Mouse (Mus musculus) embryonic facial prominence, embryonic 11.5 days (tissue): Measurements from ENCODE around the gene Rack1. TPM values are rescaled to one million over a fixed set of nuclear protein-coding genes. Genes with fewer than 3 reads are reported as not detected.

Experiments used
- ATAC-seq: fragments of 200-750 bp; cut with Nextera tagmentation; replicated peaks from 2 replicates; pipeline ENCODE4 v1.8.0; 2017; ENCODE audit warnings: low read depth; ENCODE audit not compliant: insufficient number of reproducible peaks, low FRiP score, low TSS enrichment
- DNase-seq: peaks from one replicate; pipeline ENCODE4 v3.0.0-alpha.2; 2015; ENCODE audit warnings: low spot score
- H3K27ac ChIP-seq: fragments of 300-500 bp; sonication (generic); replicated peaks from 2 replicates; pipeline ENCODE4 v1.5.1; 2014; ENCODE audit warnings: mild to moderate bottlenecking, low read depth, low read length, control low read depth
- H3K27me3 ChIP-seq: fragments of 300-500 bp; sonication (generic); 2 replicates; pipeline ENCODE4 v1.6.1; 2014; ENCODE audit warnings: mild to moderate bottlenecking, low read length, moderate library complexity, mixed read lengths; ENCODE audit not compliant: control insufficient read depth, insufficient read depth
- H3K36me3 ChIP-seq: fragments of 300-500 bp; sonication (generic); replicated peaks from 2 replicates; pipeline ENCODE4 v1.6.1; 2014; ENCODE audit warnings: low read depth, mild to moderate bottlenecking, low read length, moderate library complexity, mixed read lengths; ENCODE audit not compliant: control insufficient read depth, insufficient read depth
- H3K4me1 ChIP-seq: fragments of 300-500 bp; sonication (generic); 2 replicates; pipeline ENCODE4 v1.6.1; 2014; ENCODE audit warnings: low read length, mixed read lengths; ENCODE audit not compliant: control insufficient read depth, insufficient read depth
- H3K4me2 ChIP-seq: fragments of 300-500 bp; sonication (generic); 2 replicates; pipeline ENCODE4 v1.6.1; 2014; ENCODE audit warnings: low read depth, mild to moderate bottlenecking, control low read depth, low read length, moderate library complexity
- H3K4me3 ChIP-seq: fragments of 300-500 bp; sonication (generic); 2 replicates; pipeline ENCODE4 v1.5.1; 2014; ENCODE audit warnings: low read depth, low read length, control low read depth
- H3K9ac ChIP-seq: fragments of 300-500 bp; sonication (generic); replicated peaks from 2 replicates; pipeline ENCODE4 v1.6.1; 2014; ENCODE audit warnings: mild to moderate bottlenecking, control low read depth, low read length
- H3K9me3 ChIP-seq: fragments of 300-500 bp; sonication (generic); replicated peaks from 2 replicates; pipeline ENCODE4 v1.6.1; 2016; ENCODE audit warnings: mild to moderate bottlenecking, low read length, inconsistent platforms, mixed read lengths; ENCODE audit not compliant: control insufficient read depth
- WGBS: fragments of 180-500 bp; shearing (Covaris S2); extraction: QIAGEN DNeasy Blood & Tissue Kit; methylation state at CpG from one replicate; pipeline ENCODE4 v1.1.7; 2014; 5-methylcytosine and 5-hydroxymethylcytosine counted together
- polyA plus RNA-seq: library from polyadenylated mRNA; unstranded; fragments of >200 nt; fragmentation: Nextera tagmentation; extraction: Ambion mirVana; gene quantifications from 2 replicates; pipeline ENCODE4 v1.2.1, GENCODE M21; 2014

Rack1 gene
- polyA plus RNA-seq, 1 experiment from 2014 or later, result 755 TPM

- Histone ChIP-seq H3K9ac (no peak overlapping the region), H3K4me3 (no peak overlapping the region), H3K4me2 (no peak overlapping the region), H3K4me1 (no peaks in the 10 kb centered on the region), H3K36me3 (peaks cover 28% of the 10 kb centered on the region), H3K27ac (no peak overlapping the region), H3K27me3 (no peaks in the 10 kb centered on the region), H3K9me3 (no peaks in the 10 kb centered on the region)
- 58% methylated on average over 14 of the region's 14 CpGs for WGBS
- DNase-seq, result no peak
- no peak for ATAC-seq
Measured at GRCm38 (mm10) chr11:48807563-48808303, 7.6 kb downstream of the Rack1 start.

GRCm38 (mm10) chr11:48808304-48808646 lies 8.1 kb downstream of the Rack1 start:
- Histone ChIP-seq H3K27me3 (no peaks in the 10 kb centered on the region), H3K4me1 (no peaks in the 10 kb centered on the region), H3K36me3 (peaks cover 22% of the 10 kb centered on the region), H3K9me3 (no peaks in the 10 kb centered on the region), H3K4me2 (no peak overlapping the region), H3K4me3 (no peak overlapping the region), H3K27ac (no peak overlapping the region), H3K9ac (no peak overlapping the region)
- no peak for ATAC-seq
- DNase-seq, result no peak

GRCm38 (mm10) chr11:48808737-48809433 lies 8.8 kb downstream of the Rack1 start:
- DNase-seq, result no peak
- Histone ChIP-seq H3K9ac (no peak overlapping the region), H3K4me2 (no peak overlapping the region), H3K27ac (no peak overlapping the region), H3K4me3 (no peak overlapping the region), H3K36me3 (peaks cover 18% of the 10 kb centered on the region), H3K4me1 (no peaks in the 10 kb centered on the region), H3K9me3 (no peaks in the 10 kb centered on the region), H3K27me3 (no peaks in the 10 kb centered on the region)
- WGBS, result 72% methylated on average over 16 of the region's 16 CpGs
- ATAC-seq, result no peak

DNA sequence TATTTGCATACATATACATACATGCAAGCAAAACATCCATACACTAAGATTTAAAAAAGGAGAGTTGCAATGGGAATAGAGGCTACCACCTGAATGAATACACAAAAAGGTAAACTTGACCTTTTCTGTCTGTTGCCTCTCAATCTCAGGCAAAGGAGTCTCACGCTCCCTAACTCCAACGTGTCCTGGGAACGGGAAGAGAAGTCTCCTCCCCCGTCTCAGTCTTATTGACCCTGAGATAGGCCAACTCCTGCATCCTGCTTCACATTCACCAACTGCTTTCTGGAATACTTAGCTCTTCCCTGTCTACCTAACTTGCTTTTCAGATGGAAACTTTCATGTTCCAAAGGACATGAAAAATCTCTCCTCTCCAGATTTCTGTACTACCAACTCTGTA lies 9.3 kb downstream of the Rack1 start:
- no peaks in the 10 kb centered on the region for H3K27me3 ChIP-seq
- no peak overlapping the region for H3K4me3 ChIP-seq
- ATAC-seq (no peak), DNase-seq (no peak)
- no peaks in the 10 kb centered on the region for H3K4me1 ChIP-seq
- H3K36me3 ChIP-seq, result peaks cover 13% of the 10 kb centered on the region
- no peak overlapping the region for H3K27ac ChIP-seq
- H3K9me3 ChIP-seq, result no peaks in the 10 kb centered on the region
- 76% methylated on average over 4 of the region's 4 CpGs for WGBS
- no peak overlapping the region for H3K9ac ChIP-seq
- H3K4me2 ChIP-seq, result no peak overlapping the region

GRCm38 (mm10) chr11:48810142-48810541 lies 10.0 kb downstream of the Rack1 start:
- Histone ChIP-seq H3K9me3 (no peaks in the 10 kb centered on the region), H3K27ac (no peak overlapping the region), H3K4me3 (no peak overlapping the region), H3K36me3 (peaks cover 10% of the 10 kb centered on the region), H3K4me2 (no peak overlapping the region), H3K9ac (no peak overlapping the region), H3K4me1 (no peaks in the 10 kb centered on the region), H3K27me3 (no peaks in the 10 kb centered on the region)
- DNase-seq, result no peak
- ATAC-seq, result no peak
- WGBS, result 87% methylated on average over 2 of the region's 2 CpGs

DNA sequence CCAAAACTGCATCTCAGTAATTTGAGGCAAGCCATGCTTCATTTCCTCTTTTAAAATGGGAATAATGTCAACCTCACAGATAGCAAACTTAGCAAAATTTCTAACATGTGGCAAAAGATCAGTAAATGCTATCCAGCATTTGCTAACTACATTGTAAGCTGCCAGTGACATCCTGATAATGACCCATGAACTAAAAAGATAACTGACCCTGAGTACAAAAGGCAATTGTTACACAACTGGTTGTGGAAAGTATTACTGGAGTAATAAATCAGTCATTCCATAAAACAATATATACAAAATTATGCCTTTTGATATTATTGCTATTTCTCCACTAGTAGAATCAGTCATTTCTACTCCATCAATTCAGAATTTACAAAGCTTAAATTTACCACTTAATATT lies 13.7 kb downstream of the Rack1 start:
- ATAC-seq, result no peak

DNA sequence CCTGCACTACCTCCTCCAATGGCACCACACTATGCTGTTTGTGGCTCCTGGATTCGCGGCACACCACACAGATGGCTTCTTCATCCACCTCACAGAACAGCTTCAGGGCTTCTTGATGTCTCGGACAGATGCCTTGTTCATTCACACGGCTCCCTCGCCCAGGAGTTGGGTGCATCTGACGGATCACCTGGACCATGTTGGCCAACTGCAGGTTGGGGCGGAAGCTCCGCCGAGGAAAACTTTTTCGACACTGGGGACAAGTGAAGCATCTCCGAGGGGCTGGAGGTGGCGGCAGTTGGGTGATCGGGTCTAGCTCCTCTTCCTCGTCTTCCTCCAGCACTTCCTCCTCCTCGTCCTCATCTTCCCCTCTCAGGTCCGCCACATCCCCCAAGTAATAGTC lies 15.7 kb downstream of the Rack1 start:
- Histone ChIP-seq H3K4me3 (peak overlapping the region; percentile 82), H3K9me3 (no peaks in the 10 kb centered on the region), H3K27me3 (no peaks in the 10 kb centered on the region), H3K36me3 (no peaks in the 10 kb centered on the region), H3K27ac (no peak overlapping the region), H3K4me1 (no peaks in the 10 kb centered on the region), H3K9ac (no peak overlapping the region; the same call in 1 of the 2 replicates), H3K4me2 (peak overlapping the region; percentile 65)
- no peak for DNase-seq
- 79% methylated on average over 16 of the region's 16 CpGs for WGBS
- no peak for ATAC-seq

More for the DNA sequence above, 13.7 kb downstream of the Rack1 start:
- H3K4me1 ChIP-seq, result no peaks in the 10 kb centered on the region
- H3K9me3 ChIP-seq, result no peaks in the 10 kb centered on the region
- no peak overlapping the region for H3K4me3 ChIP-seq
- no peak overlapping the region for H3K27ac ChIP-seq
- H3K36me3 ChIP-seq, result no peaks in the 10 kb centered on the region; the same call in 1 of the 2 replicates
- no peaks in the 10 kb centered on the region for H3K27me3 ChIP-seq
- DNase-seq, result no peak
- H3K4me2 ChIP-seq, result no peak overlapping the region
- H3K9ac ChIP-seq, result no peak overlapping the region

DNA sequence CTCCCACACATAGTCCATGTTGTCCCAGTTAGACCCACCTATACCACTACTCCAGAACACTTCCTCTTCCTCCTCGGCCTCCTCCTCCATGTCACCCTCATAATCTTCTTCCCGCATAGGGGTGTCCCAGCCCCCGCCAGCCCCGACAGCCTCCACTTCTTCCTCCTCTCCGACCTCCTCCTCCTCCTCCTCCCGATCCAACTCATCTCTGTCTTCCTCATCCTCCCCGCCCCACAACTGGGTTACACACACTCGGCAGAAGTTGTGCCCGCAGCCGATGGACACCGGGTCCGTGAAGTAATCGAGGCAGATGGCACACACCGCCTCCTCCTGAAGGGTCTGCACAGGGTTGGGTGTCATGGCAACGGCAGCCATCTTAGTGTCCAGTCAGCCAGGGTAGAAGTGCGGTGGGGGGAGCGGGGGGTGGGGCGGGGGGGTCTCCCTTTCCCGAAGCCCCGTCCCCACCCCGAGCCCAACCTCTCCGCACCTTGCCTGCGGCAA lies 16.2 kb downstream of the Rack1 start:
- Histone ChIP-seq H3K4me2 (peak overlapping the region; percentile 65), H3K27me3 (no peaks in the 10 kb centered on the region), H3K4me3 (peak overlapping the region; percentile 82), H3K36me3 (no peaks in the 10 kb centered on the region), H3K9me3 (no peaks in the 10 kb centered on the region), H3K9ac (peak overlapping the region; percentile 72), H3K4me1 (no peaks in the 10 kb centered on the region), H3K27ac (no peak overlapping the region)
- DNase-seq (peak; percentile 67), ATAC-seq (peak; percentile 59)
- 4% methylated on average over 23 of the region's 23 CpGs for WGBS
